Mouse (Mus musculus): Measurements from ENCODE around the gene Neto2.

DNA sequence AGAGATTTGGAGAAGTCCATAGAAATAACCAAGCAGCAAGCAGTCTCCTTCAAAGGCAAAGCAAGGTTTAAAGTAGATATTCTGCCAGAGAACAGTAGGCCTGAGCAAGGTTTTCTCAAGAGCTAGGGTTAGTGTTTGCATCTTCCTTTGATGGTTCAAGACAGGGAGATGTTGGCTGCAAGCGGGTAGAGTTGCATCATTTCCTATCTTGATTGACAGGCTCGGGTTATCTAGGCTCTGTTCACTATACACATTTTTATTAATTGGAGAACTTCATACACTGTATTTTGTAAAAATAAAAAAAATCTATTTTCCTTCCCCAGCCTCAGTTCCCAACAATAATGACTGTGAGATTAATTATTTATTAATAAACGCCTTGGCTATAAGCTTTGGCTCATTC is 94.2 kb downstream of the Neto2 start:
- TF ChIP-seq CTCF (IDR thresholded peaks at IDR 0.05) (no peak), EP300 (IDR thresholded peaks at IDR 0.05) (no peak)

Measured in lung, postnatal 0 days (tissue).